Mouse (Mus musculus): ENCODE data around the gene Rin3. TPM values are rescaled to one million over a fixed set of nuclear protein-coding genes. Genes with fewer than 3 reads are reported as not detected.

Gene Rin3
- polyA plus RNA-seq, 1 experiment from 2014 or later, result 2.8 TPM

DNA sequence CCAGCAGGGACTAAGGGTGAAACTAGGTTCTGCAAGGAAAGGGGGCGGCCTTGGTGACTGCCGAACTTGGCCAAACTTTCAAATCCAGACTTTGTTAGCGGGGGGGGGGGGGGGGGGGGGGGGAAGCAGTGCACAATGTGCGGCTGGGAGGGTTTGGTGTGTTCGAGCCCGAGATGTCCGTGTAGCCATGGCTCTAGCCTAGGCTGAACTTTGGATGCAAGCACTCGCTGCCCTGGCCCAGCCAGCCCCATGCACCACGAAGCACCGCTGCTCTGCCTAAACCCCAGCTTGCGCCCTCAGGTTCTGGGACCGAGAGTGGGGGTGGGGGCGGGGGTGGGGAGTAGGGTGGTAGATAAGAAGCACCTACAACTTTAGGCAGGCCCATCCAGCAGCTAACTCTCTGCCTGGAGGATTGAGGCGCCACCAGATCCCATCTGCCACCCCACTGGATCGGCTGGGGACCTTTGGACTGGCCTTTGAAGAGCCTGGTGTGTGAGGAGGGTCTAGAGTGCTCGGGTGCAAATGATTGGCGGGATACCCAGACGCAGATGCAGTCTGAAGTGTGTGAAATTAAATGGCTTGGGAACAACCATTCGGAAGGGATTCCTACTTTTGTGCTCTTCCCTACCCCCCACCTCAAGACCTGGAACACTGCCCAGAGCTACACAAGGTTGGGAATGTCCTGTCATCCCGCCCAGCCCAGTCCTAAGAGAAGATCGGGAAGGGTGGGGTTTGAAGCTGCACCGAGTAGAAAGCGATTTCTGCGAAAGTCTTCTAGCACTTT, 827 bp downstream of the Rin3 start:
- Histone ChIP-seq H3K9ac (peak overlapping the region; percentile 55), H3K4me1 (peaks cover 17% of the 10 kb centered on the region), H3K9me3 (no peaks in the 10 kb centered on the region), H3K4me3 (peak overlapping the region; percentile 52), H3K4me2 (peak overlapping the region; percentile 99), H3K27ac (peak overlapping the region; percentile 25; the same call in 1 of the 2 replicates), H3K36me3 (replicated peaks) (no peaks in the 10 kb centered on the region), H3K27me3 (replicated peaks) (peaks cover 7% of the 10 kb centered on the region; the same call in 1 of the 2 replicates)
- 5% methylated on average over 23 of the region's 24 CpGs for WGBS
- ATAC-seq (replicated peaks), result peak; percentile 61

DNA sequence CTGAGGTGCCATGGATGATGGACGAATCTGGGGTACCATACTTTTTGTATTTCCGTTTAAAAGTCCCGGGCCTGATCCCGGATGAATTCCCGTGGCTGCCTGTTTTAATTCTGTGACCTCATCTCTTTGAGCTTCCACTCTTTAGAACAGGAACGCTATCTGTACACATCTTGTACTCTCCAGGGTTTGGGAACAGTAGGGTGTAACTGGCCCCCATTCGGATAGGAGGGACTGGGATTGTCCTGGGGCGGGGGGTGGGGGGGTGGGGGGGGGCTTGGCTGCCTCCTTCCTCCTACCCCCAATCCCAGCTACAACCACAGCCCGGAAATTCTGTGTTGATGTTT, 1.4 kb downstream of the Rin3 start:
- Histone ChIP-seq H3K27ac (no peak overlapping the region), H3K4me1 (peaks cover 17% of the 10 kb centered on the region), H3K27me3 (replicated peaks) (peaks cover 7% of the 10 kb centered on the region; the same call in 1 of the 2 replicates), H3K4me2 (peak overlapping the region; percentile 99; the same call in 1 of the 2 replicates), H3K4me3 (0 out of 2 replicates have a peak overlapping the region, but pooled peaks have one; percentile 52), H3K36me3 (replicated peaks) (no peaks in the 10 kb centered on the region), H3K9ac (no peak overlapping the region), H3K9me3 (no peaks in the 10 kb centered on the region)
- ATAC-seq (replicated peaks), result no peak
- 32% methylated on average over 9 of the region's 9 CpGs for WGBS

DNA sequence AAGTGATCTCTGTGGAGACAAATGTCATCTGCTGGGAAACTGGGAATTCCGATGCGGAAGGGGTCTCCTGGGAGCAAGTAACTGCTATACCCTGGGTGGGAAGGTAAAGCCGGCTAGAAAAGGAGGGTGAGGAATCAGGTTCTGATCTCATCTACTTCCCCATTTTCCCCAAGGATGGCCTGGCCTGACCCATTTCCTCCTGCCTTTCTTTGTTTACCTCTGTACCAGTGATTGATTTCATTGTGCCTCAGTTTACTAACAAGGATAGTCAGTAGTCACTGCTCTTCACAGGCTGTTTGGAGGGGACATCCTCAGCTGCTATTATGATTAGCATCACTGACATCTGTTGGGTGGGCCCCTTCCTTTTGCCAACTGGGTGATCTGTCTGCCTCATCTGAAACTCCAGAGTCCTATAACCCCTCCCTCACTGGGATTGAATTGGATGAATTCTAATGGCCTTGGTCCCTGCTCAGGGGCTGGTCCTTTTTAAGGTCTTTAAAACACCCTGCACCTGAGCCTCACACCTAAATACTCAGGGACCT, 1.8 kb downstream of the Rin3 start:
- ATAC-seq (replicated peaks), result no peak
- Histone ChIP-seq H3K27ac (no peak overlapping the region), H3K36me3 (replicated peaks) (no peaks in the 10 kb centered on the region), H3K27me3 (replicated peaks) (peaks cover 7% of the 10 kb centered on the region; the same call in 1 of the 2 replicates), H3K9me3 (no peaks in the 10 kb centered on the region), H3K4me2 (peak overlapping the region; percentile 99; the same call in 1 of the 2 replicates), H3K4me3 (no peak overlapping the region), H3K9ac (no peak overlapping the region), H3K4me1 (peaks cover 17% of the 10 kb centered on the region)
- WGBS, result 57% methylated on average over 3 of the region's 3 CpGs

DNA sequence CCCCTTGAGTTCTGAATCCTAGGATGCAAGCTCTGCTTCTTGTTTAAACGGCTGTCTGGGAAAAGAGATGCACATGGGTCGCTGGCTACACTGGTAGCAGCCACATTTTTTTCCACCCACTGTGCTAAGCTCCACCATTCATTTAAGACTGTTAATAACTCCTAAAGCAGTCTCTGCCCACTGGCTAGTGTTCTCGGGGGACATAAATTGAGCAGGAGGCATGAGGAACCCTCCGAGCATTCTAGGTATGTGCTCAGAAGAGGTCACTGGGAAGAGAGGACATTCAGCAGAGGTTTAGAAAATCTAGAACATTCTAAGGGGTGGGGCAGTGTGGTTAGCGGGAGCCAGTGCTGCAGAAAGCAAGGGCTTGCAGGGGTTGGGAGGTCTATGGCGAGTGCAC, 2.5 kb downstream of the Rin3 start:
- 73% methylated on average over 6 of the region's 6 CpGs for WGBS
- peaks cover 7% of the 10 kb centered on the region; the same call in 1 of the 2 replicates for H3K27me3 ChIP-seq (replicated peaks)

DNA sequence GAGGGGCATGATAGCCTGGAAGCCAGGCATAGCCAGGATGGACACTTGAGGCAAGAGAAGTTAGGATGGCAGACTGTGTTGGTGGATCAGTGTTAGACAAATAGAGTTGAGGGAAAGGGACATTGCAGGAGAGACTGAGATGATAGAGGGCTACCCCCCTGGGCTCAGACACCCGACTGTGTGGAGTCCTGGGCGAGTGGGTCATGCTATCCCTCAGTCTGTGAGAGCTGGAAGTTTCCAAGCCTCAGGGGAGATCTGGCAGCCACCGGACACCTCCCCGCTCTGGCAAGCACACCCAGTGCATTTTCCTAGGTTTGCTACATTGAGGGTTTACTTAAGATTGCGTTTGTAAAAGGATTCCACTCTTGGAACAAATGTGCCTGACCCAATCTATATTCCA, 2.9 kb downstream of the Rin3 start:
- H3K4me2 ChIP-seq, result no peak overlapping the region
- H3K27ac ChIP-seq, result no peak overlapping the region
- H3K36me3 ChIP-seq (replicated peaks), result no peaks in the 10 kb centered on the region
- H3K9ac ChIP-seq, result no peak overlapping the region
- H3K4me3 ChIP-seq, result no peak overlapping the region
- no peaks in the 10 kb centered on the region for H3K9me3 ChIP-seq
- H3K4me1 ChIP-seq, result peaks cover 17% of the 10 kb centered on the region
- peaks cover 7% of the 10 kb centered on the region; the same call in 1 of the 2 replicates for H3K27me3 ChIP-seq (replicated peaks)
- WGBS, result 88% methylated on average over 5 of the region's 5 CpGs
- no peak for ATAC-seq (replicated peaks)

More for the DNA sequence above, 2.5 kb downstream of the Rin3 start:
- Histone ChIP-seq H3K4me1 (peaks cover 17% of the 10 kb centered on the region), H3K9ac (no peak overlapping the region), H3K4me2 (no peak overlapping the region), H3K4me3 (no peak overlapping the region), H3K9me3 (no peaks in the 10 kb centered on the region), H3K36me3 (replicated peaks) (no peaks in the 10 kb centered on the region), H3K27ac (no peak overlapping the region)
- ATAC-seq (replicated peaks), result no peak

- H3K27ac ChIP-seq, result no peak overlapping the region
- H3K4me1 ChIP-seq, result peaks cover 17% of the 10 kb centered on the region
- H3K4me3 ChIP-seq, result no peak overlapping the region
- no peak overlapping the region for H3K4me2 ChIP-seq
- no peak for ATAC-seq (replicated peaks)
- no peak overlapping the region for H3K9ac ChIP-seq
- H3K36me3 ChIP-seq (replicated peaks), result no peaks in the 10 kb centered on the region
- WGBS, result 82% methylated on average over 10 of the region's 10 CpGs
- H3K9me3 ChIP-seq, result no peaks in the 10 kb centered on the region
- H3K27me3 ChIP-seq (replicated peaks), result peaks cover 7% of the 10 kb centered on the region; the same call in 1 of the 2 replicates
These were observed 4.0 kb downstream of the Rin3 start for GRCm38 (mm10) chr12:102286681-102287414.

DNA sequence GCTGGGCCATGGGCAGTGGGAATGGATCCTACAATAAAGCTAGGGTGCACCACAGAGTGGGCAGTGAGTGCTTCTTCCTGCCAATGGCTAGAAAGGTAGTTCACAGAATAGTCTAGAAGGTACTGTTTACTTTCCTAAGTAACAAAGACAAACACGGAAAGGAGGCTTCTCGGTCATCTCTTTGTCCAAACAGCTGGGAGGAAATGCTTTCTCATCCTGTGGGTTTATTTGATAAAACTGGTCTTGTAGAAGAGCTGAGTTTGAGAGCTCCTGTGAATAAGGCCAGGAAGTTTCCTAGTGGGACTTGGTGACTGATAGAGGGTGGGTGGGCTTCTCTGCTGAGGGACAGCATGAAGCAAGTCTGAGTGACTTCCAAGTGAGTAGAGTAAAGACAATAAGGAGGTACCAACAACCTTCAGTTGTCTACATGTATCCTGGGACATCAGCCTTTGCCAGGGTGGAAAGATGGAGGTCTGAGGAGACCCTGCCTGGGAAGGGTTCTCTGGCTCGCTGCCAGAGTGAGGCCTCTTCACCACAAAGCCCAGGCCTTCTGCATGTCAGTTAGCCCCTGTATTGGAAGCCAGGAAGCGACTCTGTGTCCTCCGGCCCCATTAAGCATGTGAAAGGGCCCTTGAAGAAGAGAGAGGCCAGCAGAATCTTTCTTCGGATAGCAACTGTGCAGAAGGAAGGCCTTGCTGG, 5.2 kb downstream of the Rin3 start:
- Histone ChIP-seq H3K9me3 (no peaks in the 10 kb centered on the region), H3K36me3 (replicated peaks) (no peaks in the 10 kb centered on the region), H3K27me3 (replicated peaks) (peaks cover 7% of the 10 kb centered on the region; the same call in 1 of the 2 replicates), H3K27ac (no peak overlapping the region), H3K9ac (no peak overlapping the region), H3K4me1 (peaks cover 12% of the 10 kb centered on the region), H3K4me3 (no peak overlapping the region), H3K4me2 (no peak overlapping the region)
- 75% methylated on average over 6 of the region's 6 CpGs for WGBS
- ATAC-seq (replicated peaks), result no peak

DNA sequence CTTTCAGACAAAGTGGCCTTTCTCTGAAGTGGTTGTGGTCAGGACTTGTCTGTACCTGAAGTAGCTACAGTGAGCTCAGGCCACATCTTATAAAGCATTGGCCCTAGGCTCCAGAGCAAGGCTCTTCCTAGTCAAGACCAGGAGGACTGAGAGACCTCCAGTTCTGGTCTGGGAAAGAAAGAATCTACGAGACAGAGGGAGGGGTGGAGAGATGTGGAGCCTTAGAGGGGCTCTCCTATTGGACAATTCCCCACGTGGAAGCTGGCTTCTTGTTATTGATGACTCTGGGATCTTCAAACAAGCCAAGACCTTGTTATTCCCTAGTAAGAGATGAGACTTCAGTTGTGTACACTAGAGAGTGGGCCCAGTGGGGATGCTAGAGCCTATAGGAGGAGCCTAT, 6.0 kb downstream of the Rin3 start:
- no peak overlapping the region for H3K4me3 ChIP-seq
- peaks cover 4% of the 10 kb centered on the region for H3K4me1 ChIP-seq
- no peaks in the 10 kb centered on the region for H3K9me3 ChIP-seq
- H3K27ac ChIP-seq, result no peak overlapping the region
- 24% methylated on average over 2 of the region's 2 CpGs for WGBS
- no peak for ATAC-seq (replicated peaks)
- peaks cover 7% of the 10 kb centered on the region; the same call in 1 of the 2 replicates for H3K27me3 ChIP-seq (replicated peaks)
- H3K36me3 ChIP-seq (replicated peaks), result no peaks in the 10 kb centered on the region
- H3K9ac ChIP-seq, result no peak overlapping the region
- no peak overlapping the region for H3K4me2 ChIP-seq

GRCm38 (mm10) chr12:102289568-102289967, 6.7 kb downstream of the Rin3 start:
- H3K4me2 ChIP-seq, result no peak overlapping the region
- no peaks in the 10 kb centered on the region for H3K4me1 ChIP-seq
- H3K4me3 ChIP-seq, result no peak overlapping the region
- no peak overlapping the region for H3K27ac ChIP-seq
- no peak for ATAC-seq (replicated peaks)
- peaks cover 6% of the 10 kb centered on the region; the same call in 1 of the 2 replicates for H3K27me3 ChIP-seq (replicated peaks)
- H3K9ac ChIP-seq, result no peak overlapping the region
- H3K9me3 ChIP-seq, result no peaks in the 10 kb centered on the region
- 79% methylated on average over 1 of the region's 1 CpGs for WGBS
- H3K36me3 ChIP-seq (replicated peaks), result no peaks in the 10 kb centered on the region

- no peaks in the 10 kb centered on the region for H3K36me3 ChIP-seq (replicated peaks)
- 85% methylated on average over 2 of the region's 2 CpGs for WGBS
- no peaks in the 10 kb centered on the region for H3K9me3 ChIP-seq
- no peaks in the 10 kb centered on the region for H3K4me1 ChIP-seq
- no peak overlapping the region for H3K4me3 ChIP-seq
- ATAC-seq (replicated peaks), result no peak
- H3K27me3 ChIP-seq (replicated peaks), result 0 out of 2 replicates have a peak, but pooled peaks cover 2% of the 10 kb centered on the region
- no peak overlapping the region for H3K9ac ChIP-seq
- H3K27ac ChIP-seq, result no peak overlapping the region
- H3K4me2 ChIP-seq, result no peak overlapping the region
These were observed 7.8 kb downstream of the Rin3 start for GRCm38 (mm10) chr12:102290662-102291061.

DNA sequence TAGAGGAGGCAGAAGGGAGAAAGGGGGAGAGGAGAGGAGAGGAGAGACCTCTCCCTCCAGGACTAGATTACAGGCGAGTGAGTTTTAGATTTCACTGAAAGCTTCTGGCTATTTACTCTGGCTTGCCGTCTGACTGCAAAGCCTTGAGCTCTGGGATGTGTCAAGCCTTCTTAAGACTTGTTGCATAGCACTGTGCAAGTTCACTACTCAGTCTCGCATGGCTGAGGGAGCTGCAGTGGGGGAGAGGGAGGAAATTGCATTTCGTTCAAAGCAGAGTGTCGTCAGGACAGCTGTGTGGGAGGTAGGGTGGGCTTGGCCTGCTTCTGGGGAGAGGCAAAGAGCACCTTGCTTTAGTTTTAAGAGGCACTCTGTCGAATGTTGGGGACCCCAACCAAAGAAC, 8.8 kb downstream of the Rin3 start:
- 59% methylated on average over 6 of the region's 6 CpGs for WGBS
- Histone ChIP-seq H3K4me3 (no peak overlapping the region), H3K4me1 (no peaks in the 10 kb centered on the region), H3K9ac (no peak overlapping the region), H3K36me3 (replicated peaks) (no peaks in the 10 kb centered on the region), H3K27ac (no peak overlapping the region), H3K27me3 (replicated peaks) (no peaks in the 10 kb centered on the region), H3K4me2 (no peak overlapping the region), H3K9me3 (no peaks in the 10 kb centered on the region)
- ATAC-seq (replicated peaks), result no peak
